Mouse (Mus musculus) megakaryocyte progenitor cell, adult 5-6 weeks (primary cell): ENCODE measurements at regions not wholly inside any gene's neighbourhood (a gene's known extent, or its start where the extent isn't known, plus 50 kb on each side); places are given as distances from the start of the nearest gene placed in this dataset.
"Not testable (repeated sequence)": the region's sequence is repeated elsewhere in the genome, so short reads cannot be mapped to it uniquely, and the experiment has no call there.

Experiments
- ATAC-seq: replicated peaks from 2 replicates; pipeline ENCODE4 v1.8.0; 2016; ENCODE audit warnings: mild to moderate bottlenecking, moderate TSS enrichment, inconsistent platforms; ENCODE audit not compliant: poor library complexity

GRCm38 (mm10) chr12:90664436-90664835, 73.8 kb downstream of the Dio2 start:
- ATAC-seq: no peak

- no peak for ATAC-seq
Measured at GRCm38 (mm10) chr12:90645452-90645851, 92.8 kb downstream of the Dio2 start.

GRCm38 (mm10) chr12:90643891-90644290, 94.3 kb downstream of the Dio2 start:
- no peak for ATAC-seq

GRCm38 (mm10) chr12:90624856-90625255, 113.4 kb downstream of the Dio2 start:
- ATAC-seq: no peak

GRCm38 (mm10) chr12:90623426-90623825, 114.8 kb downstream of the Dio2 start:
- ATAC-seq: no peak

- no peak for ATAC-seq
Measured at GRCm38 (mm10) chr12:90608810-90609209, 129.4 kb downstream of the Dio2 start.

- ATAC-seq: no peak
Measured at GRCm38 (mm10) chr12:90607894-90608293, 130.3 kb downstream of the Dio2 start.

- no peak for ATAC-seq
Measured at GRCm38 (mm10) chr12:90580006-90580405, 158.2 kb downstream of the Dio2 start.

GRCm38 (mm10) chr12:90576103-90576502, 162.1 kb downstream of the Dio2 start:
- no peak for ATAC-seq

GRCm38 (mm10) chr12:90571907-90572306, 166.3 kb downstream of the Dio2 start:
- ATAC-seq: 0 out of 2 replicates have a peak, but pooled peaks have one; percentile 50

GRCm38 (mm10) chr12:90571506-90571905, 166.7 kb downstream of the Dio2 start:
- ATAC-seq: no peak

GRCm38 (mm10) chr12:90566349-90566748, 171.9 kb downstream of the Dio2 start:
- ATAC-seq: peak; percentile 63

GRCm38 (mm10) chr12:90565051-90565450, 173.2 kb downstream of the Dio2 start:
- no peak for ATAC-seq

- not testable (repeated sequence) for ATAC-seq
Measured at GRCm38 (mm10) chr12:90564594-90564993, 173.6 kb downstream of the Dio2 start.

- no peak for ATAC-seq
Measured at GRCm38 (mm10) chr12:90542361-90542760, 195.9 kb downstream of the Dio2 start.
